Mouse (Mus musculus) mouse embryonic stem cell (cell line): ENCODE measurements at regions not wholly inside any gene's neighbourhood (a gene's known extent, or its start where the extent isn't known, plus 50 kb on each side); places are given as distances from the start of the nearest gene placed in this dataset.

Source experiments
- in situ Hi-C, 2 experiments: fragments of 300-500 bp; cut with MboI; formaldehyde crosslinking; loops; 1 replicate in 1 of 2; 3 replicates in 1 of 2; pipeline ENCODE4 v1.14.3; 2019 to 2020; ENCODE audit warnings: low sequenced_read_pairs in 2 of 2, low pct_unique_long_range_greater_than_20kb in 1 of 2, mixed read lengths in 1 of 2; ENCODE audit not compliant: unreplicated experiment in 1 of 2

DNA sequence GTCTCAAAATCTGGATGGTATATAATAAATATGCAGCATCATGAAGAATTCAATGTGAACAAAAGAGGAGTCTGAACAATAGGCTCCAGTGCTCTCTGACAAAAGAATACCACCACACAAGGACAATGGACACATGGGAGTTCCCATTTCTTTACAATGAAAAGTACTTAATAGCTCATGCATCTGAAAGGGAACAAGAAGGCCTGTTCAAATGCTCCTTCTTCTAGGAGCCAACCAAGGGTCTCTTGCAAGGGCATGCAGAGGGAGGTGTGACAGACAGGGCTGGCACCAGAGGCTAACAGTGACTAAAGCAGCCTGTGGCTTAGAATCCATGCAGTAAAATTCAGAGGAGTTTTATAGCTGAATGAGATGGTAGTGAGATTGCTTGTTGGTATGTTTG lies 524.5 kb downstream of the Tox3 start:
- in situ Hi-C loops = no loop called here

DNA sequence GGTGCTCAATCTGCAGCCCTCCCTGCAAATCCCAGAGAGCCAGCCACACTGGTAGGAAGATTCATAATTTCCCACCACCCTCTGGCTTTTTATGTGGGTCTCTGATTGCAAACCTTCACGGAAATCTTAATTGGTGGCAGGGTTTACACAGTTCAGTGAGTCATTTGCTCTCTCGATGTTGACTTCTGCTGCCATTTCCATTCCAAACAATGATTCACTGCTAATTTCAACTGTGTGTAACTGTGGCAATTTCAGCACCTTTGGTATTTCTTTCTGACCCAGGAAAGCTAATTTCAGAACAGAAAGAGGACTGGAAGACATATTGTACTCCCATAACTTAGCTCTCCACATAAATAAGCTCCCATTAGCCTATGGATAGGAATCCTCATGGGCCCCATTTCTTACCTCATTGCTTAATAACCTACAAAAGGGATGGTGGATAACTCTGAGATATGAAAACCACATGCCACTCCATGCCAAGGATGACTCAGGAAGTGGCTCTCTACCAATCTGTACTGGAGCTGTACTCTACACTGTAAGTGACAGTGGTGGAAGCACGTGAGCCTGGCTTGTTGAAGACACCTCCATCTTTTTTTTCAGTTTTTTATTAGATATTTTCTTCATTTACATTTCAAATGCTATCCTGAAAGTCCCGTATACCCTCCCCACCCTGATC lies 536.0 kb downstream of the Tox3 start:
- in situ Hi-C loops = no loop called here

DNA sequence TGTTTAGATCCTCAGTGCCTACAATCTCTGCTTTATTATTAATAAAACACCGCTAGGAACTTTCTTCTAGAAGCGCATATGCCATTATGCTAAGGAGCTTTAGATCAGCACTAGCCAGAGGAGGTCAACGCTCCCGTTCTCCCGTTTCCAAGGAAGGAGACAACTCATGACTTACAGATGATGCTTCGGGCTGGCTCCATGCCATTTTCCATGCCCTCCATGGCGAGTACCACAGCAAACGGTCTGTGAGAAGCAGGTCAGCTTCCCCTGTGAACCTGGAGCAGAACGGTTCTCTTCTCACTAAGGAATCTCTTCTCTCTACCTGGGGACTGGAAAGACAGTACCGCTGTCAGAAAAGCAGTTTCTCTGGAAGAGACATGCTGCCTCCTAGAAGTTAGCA lies 559.8 kb downstream of the Tox3 start:
- in situ Hi-C loops = no loop called here

DNA sequence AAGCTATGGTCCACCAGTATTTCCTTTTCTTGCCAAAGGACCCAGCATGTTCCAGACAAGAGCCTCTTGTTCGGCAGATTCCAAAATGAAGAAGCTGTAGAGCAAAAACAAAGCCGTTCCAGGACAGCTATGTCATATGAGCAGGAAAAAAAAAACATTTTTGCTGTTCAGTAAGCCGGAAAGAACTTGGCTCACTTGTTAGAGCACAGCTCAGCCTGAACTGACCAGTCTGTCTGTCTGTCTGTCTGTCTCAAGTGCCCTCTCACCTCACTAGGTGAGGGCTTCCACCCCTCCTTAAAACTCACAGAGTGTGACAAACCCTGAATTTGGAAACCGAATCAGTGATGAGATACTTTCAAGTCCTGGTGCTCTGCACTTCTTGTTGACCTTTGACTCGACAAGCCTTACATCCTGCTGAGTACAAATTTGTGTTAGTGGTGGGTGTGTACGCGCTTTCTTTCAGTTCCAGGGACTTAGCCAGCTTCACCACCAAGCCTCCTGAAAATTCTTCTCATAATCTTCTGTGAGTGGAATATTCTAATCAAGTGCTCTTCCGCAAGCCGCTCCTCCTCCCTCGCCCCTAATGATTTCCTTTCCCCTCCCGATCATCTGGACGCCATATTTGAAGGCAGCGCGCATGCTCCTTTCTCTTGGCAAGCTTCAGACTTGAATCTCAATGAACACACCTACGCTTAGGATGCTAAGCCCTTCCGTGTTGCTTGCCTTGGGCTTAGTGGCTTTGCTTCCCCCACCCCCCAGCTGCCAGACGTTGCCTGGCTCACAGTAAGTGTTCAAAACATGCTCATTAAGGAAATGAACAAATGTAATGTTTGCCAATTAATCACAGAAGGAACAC lies 560.9 kb downstream of the Tox3 start:
- in situ Hi-C loops = no loop called here

DNA sequence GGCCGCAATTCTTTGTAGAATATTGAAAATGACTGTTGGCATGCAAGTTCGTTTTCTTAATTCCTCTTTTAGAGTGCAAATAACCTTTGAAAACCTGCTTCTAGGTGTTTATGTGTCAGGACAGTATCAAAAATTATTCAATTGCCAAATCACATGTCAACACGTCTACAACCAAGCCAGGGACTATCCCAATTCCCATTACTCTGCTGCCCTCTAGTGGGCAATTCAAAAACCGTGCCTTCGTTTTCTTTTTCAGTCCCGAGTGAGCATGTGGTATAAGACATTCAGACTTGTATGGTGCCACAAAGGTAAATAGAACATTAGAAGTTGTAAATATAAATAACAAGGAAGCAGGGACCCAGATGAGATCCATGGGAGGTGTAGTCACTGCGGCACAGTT lies 563.1 kb downstream of the Tox3 start:
- in situ Hi-C loops = no loop called here

DNA sequence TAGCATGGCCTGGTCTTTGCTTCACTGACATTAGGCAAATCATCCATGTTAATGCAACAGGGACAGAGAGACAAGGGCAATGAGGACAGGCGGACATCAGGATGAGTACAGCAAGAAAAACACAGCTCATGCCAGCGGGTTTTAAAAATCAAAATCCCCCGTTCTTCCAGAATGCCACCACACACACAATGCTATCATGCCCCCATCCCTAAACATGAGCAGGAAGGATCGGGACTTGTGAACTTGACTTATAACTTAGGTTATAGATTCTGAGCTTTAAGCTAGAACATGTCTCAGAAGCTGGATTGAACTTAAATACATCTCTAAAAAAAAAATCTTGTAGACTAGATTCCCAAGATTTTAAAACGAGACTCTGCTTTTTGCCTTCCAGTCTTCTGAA lies 564.8 kb downstream of the Tox3 start:
- in situ Hi-C loops = no loop called here

DNA sequence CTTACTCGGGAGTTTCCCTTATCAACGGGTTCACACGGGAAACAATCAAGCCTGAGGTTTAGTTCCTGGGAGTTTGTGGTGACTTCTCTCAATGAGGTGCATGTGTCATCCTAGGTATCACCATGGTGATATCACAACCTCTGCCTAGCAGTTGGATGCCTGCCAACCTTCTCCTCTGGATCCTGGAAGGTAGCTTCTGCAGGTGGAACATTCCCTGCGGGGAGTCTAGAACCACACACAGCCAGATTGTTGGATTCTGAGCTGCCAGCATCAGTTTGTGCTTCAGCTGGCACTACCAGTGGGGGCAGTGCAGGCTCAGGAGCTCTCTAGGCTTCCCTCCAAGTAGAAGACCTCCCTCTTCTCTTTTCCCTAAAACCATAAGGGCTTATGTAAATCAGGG lies 581.8 kb downstream of the Tox3 start:
- in situ Hi-C loops = no loop called here

DNA sequence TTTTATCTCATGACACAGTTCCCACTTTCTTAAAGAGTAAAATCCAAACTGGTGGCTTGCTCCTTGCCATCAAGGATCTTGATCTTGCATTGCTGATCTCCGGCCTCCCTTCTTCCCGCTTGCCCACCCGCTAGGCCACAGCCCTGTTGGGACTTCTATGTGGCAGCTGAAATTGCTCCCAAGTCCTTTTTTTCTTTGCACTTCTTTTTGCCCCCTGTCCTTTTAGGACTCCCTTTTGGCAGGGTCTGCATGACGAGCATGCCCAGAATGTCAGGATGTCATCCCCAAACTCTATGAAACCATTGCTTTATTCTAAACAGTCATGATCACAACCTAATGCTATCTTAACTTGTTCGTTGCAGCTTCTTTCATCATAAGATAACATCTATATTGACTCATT lies 588.6 kb downstream of the Tox3 start:
- in situ Hi-C loops = no loop called here

DNA sequence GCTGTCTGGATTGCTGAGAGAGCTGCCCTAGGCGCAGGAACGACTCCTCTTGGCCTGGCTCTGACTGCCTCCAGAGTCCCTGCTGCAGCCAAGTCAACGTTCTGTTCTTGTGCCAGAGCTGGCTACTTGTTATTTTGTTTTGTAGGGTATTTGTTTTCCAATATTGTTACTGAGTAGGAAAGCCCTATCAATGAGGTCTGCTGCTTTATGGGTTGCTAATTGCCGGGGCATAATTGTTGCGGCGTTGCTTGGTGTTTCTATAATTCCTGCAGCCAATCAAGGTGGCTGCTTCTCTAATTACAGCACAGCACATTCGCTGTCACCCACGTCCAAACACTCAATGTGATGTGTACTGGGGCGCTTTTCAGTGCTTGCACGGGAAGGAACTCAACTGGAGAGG lies 589.4 kb downstream of the Tox3 start:
- in situ Hi-C loops = no loop called here

DNA sequence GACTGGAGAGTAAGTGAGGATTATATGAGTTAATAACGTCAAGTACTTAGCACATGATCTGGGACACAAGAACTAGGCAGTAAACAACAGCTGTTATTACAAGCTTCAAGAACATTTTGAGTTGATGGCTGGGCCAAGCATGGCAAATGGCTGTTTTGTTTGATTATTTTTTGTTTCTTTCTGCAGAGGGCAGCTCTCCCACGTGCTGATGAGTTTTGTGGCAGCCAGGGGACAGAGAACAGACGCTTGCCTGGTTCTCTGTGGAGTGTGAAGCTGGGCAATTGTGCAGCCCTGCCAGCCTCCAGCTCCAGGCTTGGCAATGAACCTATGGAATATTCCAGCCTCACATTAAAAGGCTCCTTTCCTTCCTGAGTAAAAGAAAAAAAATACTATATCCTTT lies 592.2 kb downstream of the Tox3 start:
- in situ Hi-C loops = no loop called here

DNA sequence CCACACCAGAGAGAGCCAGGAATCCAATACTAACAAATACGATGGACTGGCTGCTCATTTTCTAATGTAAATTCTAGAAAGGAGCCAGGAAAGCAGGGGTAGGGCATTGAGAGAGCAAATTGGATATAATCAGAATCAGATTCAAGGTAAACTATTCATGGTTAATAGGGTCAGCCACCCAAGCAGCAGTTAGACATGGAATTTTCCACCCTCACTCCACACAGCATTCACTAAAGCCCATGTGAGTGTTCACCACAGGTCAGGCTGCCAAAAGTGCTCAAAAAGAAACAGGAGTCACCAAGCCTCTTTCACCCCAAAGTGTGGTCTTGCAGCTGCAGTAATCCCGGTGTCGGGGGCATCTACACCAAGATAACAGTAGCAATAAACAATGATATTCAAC lies 596.9 kb downstream of the Tox3 start:
- in situ Hi-C loops = no loop called here

DNA sequence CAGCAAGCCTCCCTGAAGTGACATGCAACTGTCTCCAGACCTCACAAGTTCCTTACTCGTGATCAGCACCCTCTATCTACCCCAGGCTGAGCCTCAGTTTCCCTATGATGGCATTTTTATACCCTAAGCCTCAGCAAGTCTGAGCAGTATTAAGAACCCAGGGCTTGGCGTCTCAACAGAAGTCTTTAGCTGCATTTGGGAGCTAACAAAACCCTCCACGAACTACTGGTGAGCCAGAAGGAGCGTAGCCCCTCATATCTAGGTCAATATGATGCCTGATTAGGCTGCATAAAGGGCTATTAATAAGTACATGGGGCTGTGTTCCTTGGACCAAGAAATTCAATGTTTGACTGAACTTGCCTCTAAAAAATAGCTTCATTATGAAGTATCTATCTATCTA lies 600.4 kb downstream of the Tox3 start:
- in situ Hi-C loops = no loop called here

DNA sequence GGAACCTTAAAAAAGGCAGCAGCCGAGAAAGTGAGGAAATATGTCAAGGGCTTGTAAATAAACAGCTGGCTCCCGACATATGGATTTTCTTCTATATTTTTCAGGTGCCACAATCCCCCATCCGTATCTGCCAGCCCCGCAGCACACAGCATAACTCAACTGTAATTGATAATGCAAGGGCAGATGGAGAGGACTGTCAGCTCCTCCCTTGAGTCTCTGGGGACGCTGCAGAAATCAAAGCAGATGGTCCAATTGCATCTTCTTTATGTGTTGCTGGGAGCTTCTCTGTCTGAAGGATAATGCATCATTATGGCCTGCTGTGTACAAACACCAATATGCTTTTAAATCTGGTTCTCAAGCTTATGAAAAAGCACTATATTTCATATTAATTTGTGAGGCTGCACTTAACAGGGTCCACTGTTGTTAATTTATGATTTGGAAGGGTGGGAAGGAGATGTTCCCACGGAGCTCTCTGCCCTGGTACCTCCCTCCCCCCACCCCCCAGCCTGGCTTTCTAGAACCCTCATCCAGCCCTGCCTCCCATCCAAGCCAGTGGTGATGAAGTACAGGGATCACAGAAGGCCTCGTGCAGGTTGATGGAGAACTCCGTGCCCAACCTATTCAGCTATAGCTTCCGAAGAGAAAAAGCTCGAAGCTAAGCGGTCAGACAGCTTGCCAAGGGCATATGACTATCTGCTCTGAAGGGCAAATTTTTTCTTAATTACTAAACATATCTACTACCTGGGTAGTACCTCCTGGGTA lies 603.7 kb downstream of the Tox3 start:
- in situ Hi-C loops = no loop called here

DNA sequence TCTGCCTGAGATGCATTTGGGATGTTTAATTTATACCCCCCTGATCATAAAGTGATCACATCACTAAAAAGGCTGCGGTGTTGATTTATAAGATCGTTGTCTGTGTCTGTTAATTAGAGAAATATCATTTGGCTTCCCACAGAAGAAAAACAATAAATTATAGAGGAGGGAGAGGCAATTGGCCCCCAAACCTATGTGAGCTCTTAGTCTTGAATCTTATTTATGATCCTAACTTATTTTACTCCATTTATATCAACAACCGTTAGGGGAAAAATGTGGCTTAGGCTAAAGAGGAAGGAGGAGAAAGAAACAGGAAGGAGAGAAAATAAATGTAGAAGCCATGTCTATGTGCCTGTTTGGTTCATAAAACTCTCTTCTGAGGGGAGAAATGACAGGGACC lies 609.5 kb downstream of the Tox3 start:
- in situ Hi-C loops = no loop called here

DNA sequence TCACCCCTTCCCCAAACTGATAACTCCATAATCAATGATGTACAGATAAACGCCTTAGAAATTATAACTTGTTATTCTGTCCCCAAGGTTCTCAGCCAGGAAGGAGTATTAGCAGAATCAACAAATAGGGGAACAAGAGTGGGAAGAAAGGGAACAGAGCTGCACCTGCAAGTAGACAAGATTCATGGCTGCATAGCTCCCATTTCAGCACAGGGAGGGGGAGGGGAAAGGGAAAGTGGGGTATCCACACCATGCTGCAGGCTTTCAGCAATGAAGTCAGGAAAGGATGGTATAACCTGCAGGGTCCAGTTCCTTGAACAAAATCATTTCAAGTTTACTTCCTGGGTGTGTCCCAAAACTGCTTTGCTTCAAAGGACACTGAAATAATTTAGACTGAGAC lies 610.5 kb downstream of the Tox3 start:
- in situ Hi-C loops = no loop called here

DNA sequence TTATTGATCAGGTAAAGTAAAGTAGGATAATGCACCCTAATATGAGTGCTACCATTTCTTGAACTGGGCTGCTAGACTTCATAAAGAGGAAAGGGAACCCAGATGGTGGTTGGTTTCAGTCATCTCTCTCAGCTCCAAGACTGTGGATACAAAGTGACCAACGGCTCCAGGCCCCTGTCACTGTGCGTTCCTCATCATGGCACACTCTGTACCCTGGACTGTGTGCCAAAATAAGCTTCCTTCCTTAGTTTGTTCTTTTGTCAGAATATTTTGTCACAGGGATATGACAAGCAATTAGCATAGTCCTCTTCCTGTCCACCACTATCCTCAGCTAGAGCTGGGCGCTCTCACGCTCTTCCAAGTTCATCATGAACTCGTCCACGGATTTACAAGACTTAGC lies 620.9 kb downstream of the Tox3 start:
- in situ Hi-C loops = no loop called here

DNA sequence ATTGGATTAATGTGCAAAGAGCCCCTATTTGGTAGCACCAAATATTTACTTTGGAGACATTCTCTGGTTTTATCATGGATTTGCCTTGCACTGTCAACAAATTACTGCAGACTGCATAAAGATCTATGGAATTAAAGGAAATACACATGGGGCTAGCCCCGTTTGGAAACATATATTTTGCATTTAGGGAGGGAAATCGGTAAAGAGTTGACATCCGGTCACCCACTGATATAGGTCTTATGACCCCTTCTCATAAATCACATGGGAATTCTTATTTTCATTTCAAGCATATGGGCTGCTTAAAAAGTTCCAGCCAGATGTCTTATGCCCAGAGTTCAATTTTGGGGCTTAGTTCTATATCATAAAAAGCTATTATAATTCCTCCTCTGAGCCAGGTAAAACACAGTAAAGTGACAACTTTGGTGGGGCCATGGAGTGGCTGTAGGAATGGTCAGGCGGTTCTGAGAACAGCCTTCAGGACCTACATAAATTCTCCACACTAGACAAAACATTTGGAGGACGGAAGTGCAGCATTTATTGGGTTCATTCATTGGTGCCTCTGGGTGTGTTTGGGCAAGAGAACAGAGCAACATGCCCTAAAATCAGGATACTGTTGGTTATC lies 626.3 kb downstream of the Tox3 start:
- in situ Hi-C loops = no loop called here

DNA sequence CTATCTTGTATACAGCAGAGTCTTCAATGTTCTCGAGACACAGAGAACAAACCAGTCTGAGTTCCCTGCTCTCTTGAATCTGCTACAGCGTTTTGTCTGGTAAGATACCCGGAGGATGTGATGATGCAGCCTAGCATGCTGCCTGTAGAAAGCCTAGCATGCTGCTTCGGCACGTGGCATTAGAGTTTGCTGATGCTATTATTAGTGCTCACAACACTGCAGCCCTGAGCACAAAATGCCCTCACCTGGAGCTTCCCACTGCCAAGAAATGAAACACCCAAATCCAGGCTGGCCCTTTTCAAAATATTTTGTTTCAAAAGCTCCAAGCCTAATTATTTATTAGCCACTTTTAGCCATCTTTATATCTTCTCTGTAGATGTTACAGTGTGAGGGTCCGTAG lies 634.3 kb downstream of the Tox3 start:
- in situ Hi-C loops = no loop called here

DNA sequence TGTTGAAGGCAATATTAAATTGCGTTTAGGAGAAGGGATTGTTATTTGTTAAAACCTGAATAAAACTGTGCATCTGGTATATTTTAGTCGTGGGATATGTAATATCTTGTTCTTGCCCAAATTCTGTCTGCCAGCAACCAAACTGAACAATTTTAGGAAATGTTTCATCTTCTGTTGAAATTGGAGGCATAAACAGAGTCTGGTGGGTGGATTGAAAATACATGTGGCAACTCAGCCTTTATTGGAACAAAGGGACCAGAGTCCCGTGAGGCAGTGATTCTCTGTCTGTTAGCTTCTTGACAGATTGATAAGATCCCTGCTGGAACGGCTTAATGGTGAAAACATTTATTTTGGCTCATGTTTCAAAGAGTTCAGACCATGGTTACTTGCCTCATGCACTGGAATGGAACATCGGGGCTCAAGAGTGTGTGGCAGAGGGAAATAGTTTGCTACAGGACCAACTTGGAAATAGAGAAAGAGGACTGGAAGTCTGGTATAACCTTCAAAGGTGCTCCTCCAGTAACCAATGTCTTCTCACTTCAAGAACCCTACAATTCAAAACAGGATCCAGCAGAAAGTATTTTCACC lies 640.7 kb downstream of the Tox3 start:
- in situ Hi-C loops = no loop called here
